Mouse (Mus musculus) forebrain, postnatal 0 days (tissue): Measurements from ENCODE around the gene Ldlrad3. TPM values are rescaled to one million over a fixed set of nuclear protein-coding genes. Genes with fewer than 3 reads are reported as not detected.

Experiments used
- ATAC-seq: fragments of 200-750 bp; cut with Nextera tagmentation; 2 replicates; pipeline ENCODE4 v1.8.0; 2017; ENCODE audit warnings: mild to moderate bottlenecking, moderate library complexity
- DNase-seq: peaks from one replicate; pipeline ENCODE4 v3.0.0-alpha.2; 2015
- H3K27ac ChIP-seq: fragments of 300-500 bp; sonication (generic); 2 replicates; pipeline ENCODE4 v1.5.1; 2014; ENCODE audit warnings: low read depth, mild to moderate bottlenecking, antibody characterized with exemption, low read length, moderate library complexity, mixed read lengths
- H3K27me3 ChIP-seq: fragments of 300-500 bp; sonication (generic); 2 replicates; pipeline ENCODE4 v1.6.1; 2014; ENCODE audit warnings: mild to moderate bottlenecking, low read length, mixed read lengths; ENCODE audit not compliant: insufficient read depth
- H3K36me3 ChIP-seq: fragments of 300-500 bp; sonication (generic); 2 replicates; pipeline ENCODE4 v1.6.1; 2014; ENCODE audit warnings: mild to moderate bottlenecking, moderate library complexity; ENCODE audit not compliant: insufficient read depth
- H3K4me1 ChIP-seq: fragments of 300-500 bp; sonication (generic); 2 replicates; pipeline ENCODE4 v1.6.1; 2014; ENCODE audit warnings: antibody characterized with exemption; ENCODE audit not compliant: insufficient read depth
- H3K4me2 ChIP-seq: fragments of 300-500 bp; sonication (generic); 2 replicates; pipeline ENCODE4 v1.6.1; 2014; ENCODE audit warnings: low read depth, mild to moderate bottlenecking, moderate library complexity
- H3K4me3 ChIP-seq: fragments of 300-500 bp; sonication (generic); 2 replicates; pipeline ENCODE4 v1.5.1; 2014; ENCODE audit warnings: low read depth, low read length, mixed read lengths
- H3K9ac ChIP-seq: fragments of 300-500 bp; sonication (generic); 2 replicates; pipeline ENCODE4 v1.6.1; 2014; ENCODE audit warnings: mild to moderate bottlenecking
- H3K9me3 ChIP-seq: fragments of 300-500 bp; sonication (generic); 2 replicates; pipeline ENCODE4 v1.6.1; 2016; ENCODE audit warnings: low read length
- CTCF ChIP-seq: sonication (generic); IDR thresholded peaks from 2 replicates; pipeline ENCODE4 v1.5.1; 2016; ENCODE audit warnings: antibody characterized with exemption, control low read depth, low read depth
- WGBS: fragments of 180-500 bp; shearing (Covaris S2); extraction: QIAGEN DNeasy Blood & Tissue Kit; methylation state at CpG from one replicate; pipeline ENCODE4 v1.1.7; 2014; 5-methylcytosine and 5-hydroxymethylcytosine counted together
- polyA plus RNA-seq: library from polyadenylated mRNA; unstranded; fragments of >200 nt; fragmentation: Nextera tagmentation; extraction: Ambion mirVana; gene quantifications from 2 replicates; pipeline ENCODE4 v1.2.1, GENCODE M21; 2015
- total RNA-seq: library from RNA; depleted of rRNA; stranded (reverse); fragments of >200 nt; gene quantifications from 2 replicates; pipeline ENCODE4 v1.2.3, GENCODE M21; 2014

The Ldlrad3 gene
- total and polyA plus RNA-seq, 2 experiments from 2014 or later = 20.9 to 23.4 TPM

- no peaks in the 10 kb centered on the region for H3K4me1 ChIP-seq
- 65% methylated on average over 3 of the region's 3 CpGs for WGBS
- no peak for DNase-seq
- no peak for TF ChIP-seq CTCF
- H3K27me3 ChIP-seq = no peaks in the 10 kb centered on the region
- H3K9me3 ChIP-seq = no peaks in the 10 kb centered on the region
- no peak overlapping the region for H3K4me3 ChIP-seq
- no peak overlapping the region for H3K27ac ChIP-seq
- no peak overlapping the region for H3K9ac ChIP-seq
- no peak overlapping the region for H3K4me2 ChIP-seq
- H3K36me3 ChIP-seq = no peaks in the 10 kb centered on the region
- ATAC-seq = no peak
Observed at GRCm38 (mm10) chr2:102222749-102223148, 36.6 kb upstream of the Ldlrad3 start.

- ATAC-seq = no peak
Observed at GRCm38 (mm10) chr2:102216817-102217216, 30.6 kb upstream of the Ldlrad3 start.

GRCm38 (mm10) chr2:102212096-102212495 lies 25.9 kb upstream of the Ldlrad3 start:
- no peak for TF ChIP-seq CTCF
- WGBS = 20% methylated on average over 4 of the region's 4 CpGs

More at GRCm38 (mm10) chr2:102216817-102217216, 30.6 kb upstream of the Ldlrad3 start:
- no peak overlapping the region for H3K9ac ChIP-seq
- no peak overlapping the region for H3K4me3 ChIP-seq
- no peak for DNase-seq
- H3K27me3 ChIP-seq = no peaks in the 10 kb centered on the region
- H3K27ac ChIP-seq = no peak overlapping the region
- H3K4me1 ChIP-seq = no peaks in the 10 kb centered on the region
- no peak for TF ChIP-seq CTCF
- no peak overlapping the region for H3K4me2 ChIP-seq
- WGBS = 92% methylated on average over 1 of the region's 1 CpGs
- H3K9me3 ChIP-seq = no peaks in the 10 kb centered on the region
- H3K36me3 ChIP-seq = no peaks in the 10 kb centered on the region

DNA sequence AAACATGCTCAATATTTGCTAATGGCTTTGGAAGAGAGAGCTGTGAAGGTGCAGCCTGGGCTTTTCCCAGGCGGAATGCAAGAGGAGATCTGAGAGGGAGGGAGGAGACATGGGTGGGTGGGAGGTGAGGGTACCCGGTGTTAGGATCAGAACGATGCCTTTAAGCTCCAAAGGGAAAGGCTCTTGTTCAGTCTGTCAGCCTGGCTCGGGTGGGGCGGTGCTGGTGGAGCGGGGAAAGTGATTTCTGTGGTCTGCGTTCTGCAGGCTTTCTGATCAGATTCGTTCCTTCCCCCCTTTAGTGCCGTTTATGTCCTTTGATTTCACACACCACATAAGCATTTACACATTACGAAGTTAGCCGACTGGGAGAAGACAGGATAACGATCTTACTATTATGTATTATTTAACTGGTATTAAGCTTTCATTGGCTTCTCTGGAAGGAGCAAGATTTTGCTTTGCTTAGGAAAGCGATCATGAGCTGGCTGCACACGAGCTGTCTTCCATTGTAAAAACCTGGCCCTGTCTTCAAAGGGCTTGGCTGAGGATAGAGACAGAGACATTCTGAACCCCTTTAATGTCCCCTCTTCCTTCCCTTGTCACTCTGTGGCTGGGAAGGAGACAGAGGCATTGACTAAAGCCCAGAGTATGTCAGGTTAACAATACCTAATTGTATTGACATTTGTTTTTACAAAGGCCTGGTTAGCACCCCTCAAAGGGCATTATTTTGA lies 19.7 kb upstream of the Ldlrad3 start:
- Histone ChIP-seq H3K27me3 (no peaks in the 10 kb centered on the region), H3K4me1 (no peaks in the 10 kb centered on the region), H3K9ac (peak overlapping the region; percentile 39), H3K4me3 (0 out of 2 replicates have a peak overlapping the region, but pooled peaks have one; percentile 12), H3K4me2 (peak overlapping the region; percentile 41), H3K9me3 (no peaks in the 10 kb centered on the region), H3K27ac (no peak overlapping the region), H3K36me3 (no peaks in the 10 kb centered on the region)
- peak; percentile 50 for DNase-seq
- WGBS = 3% methylated on average over 14 of the region's 14 CpGs
- no peak for TF ChIP-seq CTCF
- ATAC-seq = peak; percentile 55

More at GRCm38 (mm10) chr2:102212096-102212495, 25.9 kb upstream of the Ldlrad3 start:
- no peak overlapping the region for H3K4me3 ChIP-seq
- DNase-seq (no peak), ATAC-seq (no peak)
- no peak overlapping the region for H3K4me2 ChIP-seq
- H3K9me3 ChIP-seq = no peaks in the 10 kb centered on the region
- no peak overlapping the region for H3K27ac ChIP-seq
- H3K36me3 ChIP-seq = no peaks in the 10 kb centered on the region
- H3K4me1 ChIP-seq = no peaks in the 10 kb centered on the region
- H3K9ac ChIP-seq = no peak overlapping the region
- H3K27me3 ChIP-seq = no peaks in the 10 kb centered on the region

- no peaks in the 10 kb centered on the region for H3K4me1 ChIP-seq
- ATAC-seq = no peak
- no peaks in the 10 kb centered on the region for H3K27me3 ChIP-seq
- H3K4me3 ChIP-seq = no peak overlapping the region
- no peak overlapping the region for H3K27ac ChIP-seq
- DNase-seq = no peak
- H3K36me3 ChIP-seq = no peaks in the 10 kb centered on the region
- H3K9me3 ChIP-seq = no peaks in the 10 kb centered on the region
- no peak overlapping the region for H3K9ac ChIP-seq
- no peak for TF ChIP-seq CTCF
- H3K4me2 ChIP-seq = no peak overlapping the region
Observed at GRCm38 (mm10) chr2:102203478-102203877, 17.3 kb upstream of the Ldlrad3 start.

DNA sequence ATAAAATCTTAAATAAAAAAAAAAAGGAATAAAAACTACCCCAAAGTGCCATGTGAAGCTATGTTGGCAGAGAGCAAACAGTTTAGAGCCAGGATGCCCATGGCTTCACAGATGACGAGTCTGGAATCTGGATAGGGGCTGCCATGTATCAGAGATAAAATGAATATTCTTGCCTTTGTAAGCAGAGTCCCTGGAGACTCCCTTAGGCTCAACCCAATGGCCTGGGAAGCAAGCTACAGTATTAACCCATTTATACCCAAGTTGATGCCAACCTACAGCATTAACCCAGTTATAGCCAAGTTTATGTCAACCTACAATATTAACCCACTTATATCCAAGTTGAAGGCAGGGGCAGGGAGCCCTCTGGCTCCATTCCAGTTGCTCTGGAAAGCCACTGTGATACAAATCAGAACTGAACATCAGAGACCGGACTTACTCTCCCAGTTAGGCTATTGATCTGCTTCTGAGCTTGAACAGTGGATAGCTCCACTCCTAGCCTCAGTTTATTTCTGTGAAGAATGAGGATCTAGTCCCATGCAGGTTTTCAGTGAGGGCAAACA lies 16.1 kb upstream of the Ldlrad3 start:
- ATAC-seq = peak; percentile 49; the same call in 1 of the 2 replicates

More for the DNA sequence above, 16.1 kb upstream of the Ldlrad3 start:
- Histone ChIP-seq H3K36me3 (no peaks in the 10 kb centered on the region), H3K27ac (no peak overlapping the region), H3K9me3 (no peaks in the 10 kb centered on the region), H3K4me3 (no peak overlapping the region), H3K9ac (no peak overlapping the region), H3K4me1 (no peaks in the 10 kb centered on the region), H3K4me2 (no peak overlapping the region), H3K27me3 (no peaks in the 10 kb centered on the region)
- WGBS = 44% methylated on average over 2 of the region's 2 CpGs
- DNase-seq = no peak
- no peak for TF ChIP-seq CTCF
